Mouse (Mus musculus) intestine, postnatal 0 days (tissue): ENCODE measurements around the gene Zcchc10. TPM values are rescaled to one million over a fixed set of nuclear protein-coding genes. Genes with fewer than 3 reads are reported as not detected.

Source experiments
- ATAC-seq: fragments of 200-750 bp; cut with Nextera tagmentation; 2 replicates; pipeline ENCODE4 v1.8.0; 2017; ENCODE audit warnings: mild to moderate bottlenecking, moderate TSS enrichment, moderate library complexity
- H3K27ac ChIP-seq: fragments of 300-500 bp; sonication (generic); 2 replicates; pipeline ENCODE4 v1.5.1; 2014; ENCODE audit warnings: mild to moderate bottlenecking, low read depth, low read length, moderate library complexity
- H3K27me3 ChIP-seq: fragments of 300-500 bp; sonication (generic); replicated peaks from 2 replicates; pipeline ENCODE4 v1.6.1; 2014; ENCODE audit warnings: low read length, mixed read lengths; ENCODE audit not compliant: control insufficient read depth, insufficient read depth
- H3K36me3 ChIP-seq: fragments of 300-500 bp; sonication (generic); 2 replicates; pipeline ENCODE4 v1.6.1; 2014; ENCODE audit warnings: mild to moderate bottlenecking, moderate library complexity; ENCODE audit not compliant: control insufficient read depth, insufficient read depth
- H3K4me1 ChIP-seq: fragments of 300-500 bp; sonication (generic); replicated peaks from 2 replicates; pipeline ENCODE4 v1.6.1; 2014; ENCODE audit warnings: antibody characterized with exemption, low read length, mixed read lengths; ENCODE audit not compliant: control insufficient read depth, insufficient read depth
- H3K4me2 ChIP-seq: fragments of 300-500 bp; sonication (generic); replicated peaks from 2 replicates; pipeline ENCODE4 v1.6.1; 2014; ENCODE audit warnings: low read depth, mild to moderate bottlenecking, moderate library complexity
- H3K4me3 ChIP-seq: fragments of 300-500 bp; sonication (generic); 2 replicates; pipeline ENCODE4 v1.5.1; 2014; ENCODE audit warnings: low read depth, low read length
- H3K9ac ChIP-seq: fragments of 300-500 bp; sonication (generic); 2 replicates; pipeline ENCODE4 v1.6.1; 2014; ENCODE audit warnings: mild to moderate bottlenecking, low read depth, low read length
- H3K9me3 ChIP-seq: fragments of 300-500 bp; sonication (generic); 2 replicates; pipeline ENCODE4 v1.6.1; 2016; ENCODE audit warnings: mixed run types; ENCODE audit not compliant: control insufficient read depth
- CTCF ChIP-seq: sonication (generic); IDR thresholded peaks from 2 replicates; pipeline ENCODE4 v1.5.1; 2016; ENCODE audit warnings: low read depth, mild to moderate bottlenecking, control low read depth, antibody characterized with exemption, moderate library complexity
- WGBS: fragments of 180-500 bp; shearing (Covaris S2); extraction: QIAGEN DNeasy Blood & Tissue Kit; methylation state at CpG from one replicate; pipeline ENCODE4 v1.1.7; 2014; 5-methylcytosine and 5-hydroxymethylcytosine counted together
- polyA plus RNA-seq: library from polyadenylated mRNA; unstranded; fragments of >200 nt; fragmentation: Nextera tagmentation; extraction: Ambion mirVana; gene quantifications from 2 replicates; pipeline ENCODE4 v1.2.1, GENCODE M21; 2015

Zcchc10 gene
- polyA plus RNA-seq, 1 experiment from 2014 or later, result 10.1 TPM

GRCm38 (mm10) chr11:53296880-53297279, 27.6 kb upstream of the Zcchc10 start:
- Histone ChIP-seq H3K27ac (no peak overlapping the region), H3K4me1 (0 out of 2 replicates have a peak, but pooled peaks cover 2% of the 10 kb centered on the region), H3K4me2 (no peak overlapping the region), H3K36me3 (peaks cover under 1% of the 10 kb centered on the region), H3K27me3 (no peaks in the 10 kb centered on the region), H3K4me3 (no peak overlapping the region), H3K9me3 (no peaks in the 10 kb centered on the region), H3K9ac (no peak overlapping the region)
- ATAC-seq, result no peak
- no peak for TF ChIP-seq CTCF
- 59% methylated on average over 4 of the region's 4 CpGs for whole genome bisulfite sequencing

- no peaks in the 10 kb centered on the region for H3K9me3 ChIP-seq
- H3K27ac ChIP-seq, result no peak overlapping the region
- H3K27me3 ChIP-seq, result no peaks in the 10 kb centered on the region
- 70% methylated on average over 7 of the region's 7 CpGs for WGBS
- H3K36me3 ChIP-seq, result no peaks in the 10 kb centered on the region; the same call in 1 of the 2 replicates
- no peak for TF ChIP-seq CTCF
- no peak overlapping the region for H3K9ac ChIP-seq
- ATAC-seq, result no peak
- peak overlapping the region; percentile 73 for H3K4me2 ChIP-seq
- H3K4me1 ChIP-seq, result 0 out of 2 replicates have a peak, but pooled peaks cover 2% of the 10 kb centered on the region
- H3K4me3 ChIP-seq, result peak overlapping the region; percentile 90; the same call in 1 of the 2 replicates
Measured at GRCm38 (mm10) chr11:53297947-53298860, 26.3 kb upstream of the Zcchc10 start.

GRCm38 (mm10) chr11:53299551-53300329, 24.7 kb upstream of the Zcchc10 start:
- whole genome bisulfite sequencing, result under 1% methylated on average over 79 of the region's 80 CpGs
- TF ChIP-seq CTCF, result peak; percentile 46
- H3K36me3 ChIP-seq, result no peaks in the 10 kb centered on the region; the same call in 1 of the 2 replicates
- no peaks in the 10 kb centered on the region for H3K9me3 ChIP-seq
- peak overlapping the region; percentile 73 for H3K4me2 ChIP-seq
- no peaks in the 10 kb centered on the region for H3K27me3 ChIP-seq
- H3K9ac ChIP-seq, result peak overlapping the region; percentile 98
- peak overlapping the region; percentile 99 for H3K27ac ChIP-seq
- peak overlapping the region; percentile 90 for H3K4me3 ChIP-seq
- peak; percentile 69 for ATAC-seq
- 0 out of 2 replicates have a peak, but pooled peaks cover 2% of the 10 kb centered on the region for H3K4me1 ChIP-seq

GRCm38 (mm10) chr11:53300330-53301166, 23.9 kb upstream of the Zcchc10 start, which contains the start of gene Hspa4:
Gene Hspa4 (minus strand): TSS chr11:53300457.
- H3K9me3 ChIP-seq, result no peaks in the 10 kb centered on the region
- peak within 1 kb of the TSS; percentile 99 for H3K27ac ChIP-seq
- H3K4me1 ChIP-seq, result 0 out of 2 replicates have a peak, but pooled peaks cover 2% of the 10 kb centered on the region
- H3K36me3 ChIP-seq, result no peaks in the 10 kb centered on the region; the same call in 1 of the 2 replicates
- no peaks in the 10 kb centered on the region for H3K27me3 ChIP-seq
- peak; percentile 94 for ATAC-seq
- H3K4me3 ChIP-seq, result peak within 1 kb of the TSS; percentile 90
- under 1% methylated on average over 58 of the region's 58 CpGs for WGBS
- H3K9ac ChIP-seq, result peak within 1 kb of the TSS; percentile 98
- TF ChIP-seq CTCF, result no peak; the same call in 1 of the 2 replicates
- peak within 1 kb of the TSS; percentile 73 for H3K4me2 ChIP-seq

GRCm38 (mm10) chr11:53301167-53301515, 23.3 kb upstream of the Zcchc10 start:
- ATAC-seq, result no peak
- Histone ChIP-seq H3K4me3 (peak overlapping the region; percentile 90; the same call in 1 of the 2 replicates), H3K27me3 (no peaks in the 10 kb centered on the region), H3K4me1 (0 out of 2 replicates have a peak, but pooled peaks cover 2% of the 10 kb centered on the region), H3K36me3 (no peaks in the 10 kb centered on the region; the same call in 1 of the 2 replicates), H3K9ac (peak overlapping the region; percentile 98; the same call in 1 of the 2 replicates), H3K27ac (peak overlapping the region; percentile 99), H3K4me2 (peak overlapping the region; percentile 73), H3K9me3 (no peaks in the 10 kb centered on the region)
- WGBS, result 42% methylated on average over 9 of the region's 9 CpGs
- TF ChIP-seq CTCF, result no peak
